9 mouse cellular contexts compared by ENCODE assay signal in the genomic region with DNA sequence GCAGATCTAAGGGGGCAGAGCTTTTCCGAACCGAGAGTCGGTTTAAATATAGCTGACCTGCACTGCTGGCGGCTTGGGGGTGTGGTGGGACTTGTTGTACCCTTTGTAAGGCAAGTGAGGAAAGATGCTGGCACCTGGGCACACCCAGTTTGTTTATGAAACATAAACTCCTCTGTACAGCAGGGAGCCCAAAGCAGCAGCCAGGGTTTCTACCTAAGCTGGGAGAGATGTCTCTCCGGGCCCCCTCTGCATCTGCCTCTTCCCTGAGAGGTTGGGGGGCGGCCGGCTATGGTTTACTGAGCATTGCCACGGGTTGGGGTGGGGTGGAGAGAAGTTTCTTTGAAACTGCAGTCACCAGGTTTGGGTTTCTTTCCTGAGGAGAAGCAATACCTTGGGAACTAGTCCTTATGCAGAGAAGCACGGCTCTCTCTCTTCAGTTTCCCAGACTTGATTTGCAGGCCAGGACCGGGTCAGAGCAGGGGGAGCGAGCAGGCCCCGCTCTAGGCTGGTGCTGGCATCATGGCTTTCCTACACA. TPM values are rescaled to one million over a fixed set of nuclear protein-coding genes. Genes with fewer than 3 reads are reported as not detected.
A peak's percentile ranks its signal among the peaks of the same experiment; 100 is the strongest.
DNase-seq lines count a peak whose midpoint lies in the region; ATAC-seq lines count a peak whose summit lies in the region.
"Had no signal": no experiment of that assay in that cellular context is flagged by ENCODE, and none has a peak within 500 bp of the region (broad histone marks: within the 10 kb centered on the region; RNA-seq: fewer than 3 reads in every experiment).

No protein-coding gene starts in this region.

- H3K4me3 ChIP-seq in lung, embryonic 15.5 days: peak overlapping the region; percentile 40
- no peak overlapping the region for H3K4me3 ChIP-seq in forebrain, embryonic 15.5 days
- H3K4me3 ChIP-seq in liver, embryonic 11.5 days (ENCODE audit: low read depth, low read length): no peak overlapping the region
- peak overlapping the region; percentile 47 for H3K4me3 ChIP-seq in stomach, embryonic 16.5 days (replicated peaks; ENCODE audit: low read length)

- no peak for DNase-seq in lung, postnatal 14 days
- DNase-seq in liver, embryonic 11.5 days (ENCODE audit: low spot score): no peak
- no peak for DNase-seq in cerebellum, postnatal 10 days
- no peak for DNase-seq in cerebellum, adult 11-12 months
- DNase-seq: cerebellum, adult 9-11 months; kidney, postnatal 36 days had no signal

- no peak for ATAC-seq in lung, embryonic 15.5 days (ENCODE audit: borderline replicate concordance, extremely low read depth, low FRiP score, low TSS enrichment)
- 0 out of 2 replicates have a peak, but pooled peaks have one; percentile 20 for ATAC-seq in forebrain, embryonic 15.5 days (replicated peaks)
- ATAC-seq in liver, embryonic 11.5 days (replicated peaks; ENCODE audit: low FRiP score): no peak
- ATAC-seq in stomach, embryonic 16.5 days (ENCODE audit: insufficient read depth, low FRiP score): no peak

- H3K27me3 ChIP-seq in lung, embryonic 15.5 days: no peaks in the 10 kb centered on the region
- no peaks in the 10 kb centered on the region for H3K27me3 ChIP-seq in forebrain, embryonic 15.5 days
- H3K27me3 ChIP-seq in liver, embryonic 11.5 days (replicated peaks; ENCODE audit: control insufficient read depth, insufficient read depth, low read length): no peaks in the 10 kb centered on the region
- H3K27me3 ChIP-seq in stomach, embryonic 16.5 days (ENCODE audit: control insufficient read depth, insufficient read depth, low read length): no peaks in the 10 kb centered on the region

- H3K36me3 ChIP-seq in lung, embryonic 15.5 days: no peaks in the 10 kb centered on the region
- peaks cover 5% of the 10 kb centered on the region; the same call in 1 of the 2 replicates for H3K36me3 ChIP-seq in forebrain, embryonic 15.5 days
- peaks cover 6% of the 10 kb centered on the region for H3K36me3 ChIP-seq in liver, embryonic 11.5 days (ENCODE audit: control insufficient read depth, insufficient read depth, low read length)
- H3K36me3 ChIP-seq in stomach, embryonic 16.5 days (ENCODE audit: control insufficient read depth, insufficient read depth, low read length): no peaks in the 10 kb centered on the region

- WGBS in lung, embryonic 15.5 days: 18% methylated on average over 12 of the region's 12 CpGs
- WGBS in forebrain, embryonic 15.5 days: 38% methylated on average over 12 of the region's 12 CpGs
- WGBS in liver, embryonic 11.5 days: 46% methylated on average over 12 of the region's 12 CpGs
- 25% methylated on average over 12 of the region's 12 CpGs for WGBS in stomach, embryonic 16.5 days

- peak overlapping the region; percentile 94 for H3K27ac ChIP-seq in lung, embryonic 15.5 days
- peak overlapping the region; percentile 33; the same call in 1 of the 2 replicates for H3K27ac ChIP-seq in forebrain, embryonic 15.5 days (replicated peaks)
- H3K27ac ChIP-seq in liver, embryonic 11.5 days (ENCODE audit: low read depth, low read length): peak overlapping the region; percentile 54
- H3K27ac ChIP-seq in stomach, embryonic 16.5 days (ENCODE audit: low read length): peak overlapping the region; percentile 89

- peak overlapping the region; percentile 65 for H3K4me2 ChIP-seq in lung, embryonic 15.5 days
- H3K4me2 ChIP-seq in forebrain, embryonic 15.5 days (replicated peaks): 0 out of 2 replicates have a peak overlapping the region, but pooled peaks have one; percentile 21
- peak overlapping the region; percentile 58 for H3K4me2 ChIP-seq in liver, embryonic 11.5 days
- peak overlapping the region; percentile 65 for H3K4me2 ChIP-seq in stomach, embryonic 16.5 days (ENCODE audit: low read depth, low read length)

- 0 out of 2 replicates have a peak overlapping the region, but pooled peaks have one; percentile 30 for H3K9ac ChIP-seq in lung, embryonic 15.5 days
- no peak overlapping the region for H3K9ac ChIP-seq in forebrain, embryonic 15.5 days (replicated peaks)
- no peak overlapping the region for H3K9ac ChIP-seq in liver, embryonic 11.5 days (ENCODE audit: low read depth, low read length)
- H3K9ac ChIP-seq in stomach, embryonic 16.5 days (ENCODE audit: low read length): peak overlapping the region; percentile 71

- H3K9me3 ChIP-seq in lung, embryonic 15.5 days: no peaks in the 10 kb centered on the region
- no peaks in the 10 kb centered on the region for H3K9me3 ChIP-seq in forebrain, embryonic 15.5 days
- H3K9me3 ChIP-seq in liver, embryonic 11.5 days (ENCODE audit: control insufficient read depth, low read length): no peaks in the 10 kb centered on the region
- no peaks in the 10 kb centered on the region for H3K9me3 ChIP-seq in stomach, embryonic 16.5 days (replicated peaks; ENCODE audit: control insufficient read depth, low read length)

- peaks cover 89% of the 10 kb centered on the region for H3K4me1 ChIP-seq in lung, embryonic 15.5 days
- peaks cover 48% of the 10 kb centered on the region for H3K4me1 ChIP-seq in forebrain, embryonic 15.5 days
- peaks cover 69% of the 10 kb centered on the region for H3K4me1 ChIP-seq in liver, embryonic 11.5 days (replicated peaks; ENCODE audit: control insufficient read depth, insufficient read depth, low read length)
- H3K4me1 ChIP-seq in stomach, embryonic 16.5 days (ENCODE audit: control insufficient read depth, insufficient read depth, low read length): peaks cover 64% of the 10 kb centered on the region

RNA-seq across cellular contexts. Expression of gene Wbp1l, which starts 23.8 kb away (rescaled TPM):
- 44.0 and 48.0 TPM in 2 replicates for polyA plus RNA-seq in lung, embryonic 15.5 days (2015; fragmentation: Nextera tagmentation; extraction: Ambion mirVana)
- polyA plus RNA-seq in forebrain, embryonic 15.5 days (2015; fragmentation: Nextera tagmentation; extraction: Ambion mirVana): 39.7 and 41.7 TPM in 2 replicates
- 36.6 and 40.7 TPM in 2 replicates for polyA plus RNA-seq in liver, embryonic 11.5 days (2014; fragmentation: Nextera tagmentation; extraction: Ambion mirVana)
- 37.1 and 38.0 TPM in 2 replicates for polyA plus RNA-seq in stomach, embryonic 16.5 days (2015; fragmentation: Nextera tagmentation; extraction: Ambion mirVana)

RNA-seq across cellular contexts. Expression of gene Sfxn2, which starts 49.6 kb away (rescaled TPM):
- polyA plus RNA-seq in lung, embryonic 15.5 days (2015; fragmentation: Nextera tagmentation; extraction: Ambion mirVana): 27.9 and 28.3 TPM in 2 replicates
- 12.6 and 13.7 TPM in 2 replicates for polyA plus RNA-seq in forebrain, embryonic 15.5 days (2015; fragmentation: Nextera tagmentation; extraction: Ambion mirVana)
- 24.7 and 26.2 TPM in 2 replicates for polyA plus RNA-seq in liver, embryonic 11.5 days (2014; fragmentation: Nextera tagmentation; extraction: Ambion mirVana)
- 16.6 and 19.3 TPM in 2 replicates for polyA plus RNA-seq in stomach, embryonic 16.5 days (2015; fragmentation: Nextera tagmentation; extraction: Ambion mirVana)

RNA-seq across cellular contexts. Expression of gene Arl3, which starts 49.7 kb away (rescaled TPM):
- polyA plus RNA-seq in lung, embryonic 15.5 days (2015; fragmentation: Nextera tagmentation; extraction: Ambion mirVana): 115 and 119 TPM in 2 replicates
- 238 and 241 TPM in 2 replicates for polyA plus RNA-seq in forebrain, embryonic 15.5 days (2015; fragmentation: Nextera tagmentation; extraction: Ambion mirVana)
- 42.6 and 50.5 TPM in 2 replicates for polyA plus RNA-seq in liver, embryonic 11.5 days (2014; fragmentation: Nextera tagmentation; extraction: Ambion mirVana)
- polyA plus RNA-seq in stomach, embryonic 16.5 days (2015; fragmentation: Nextera tagmentation; extraction: Ambion mirVana): 98.1 and 105 TPM in 2 replicates

RNA-seq across cellular contexts. Expression of gene Cyp17a1, which starts 50.2 kb away (rescaled TPM):
- 0.10 TPM in 1 of 2 replicates, not detected in the other for polyA plus RNA-seq in lung, embryonic 15.5 days (2015; fragmentation: Nextera tagmentation; extraction: Ambion mirVana)
- not detected in 2 replicates for polyA plus RNA-seq in forebrain, embryonic 15.5 days (2015; fragmentation: Nextera tagmentation; extraction: Ambion mirVana)
- polyA plus RNA-seq in liver, embryonic 11.5 days (2014; fragmentation: Nextera tagmentation; extraction: Ambion mirVana): 0.27 and 0.30 TPM in 2 replicates
- 0.09 TPM in 1 of 2 replicates, not detected in the other for polyA plus RNA-seq in stomach, embryonic 16.5 days (2015; fragmentation: Nextera tagmentation; extraction: Ambion mirVana)

Comparison
In these comparisons a context has a peak if more than half of its experiments do, and no peak if none do; other contexts are left out.
1. H3K27ac ChIP-seq: peak in every context shown above with its lines; median percentile 94 in lung, embryonic 15.5 days; 89 in stomach, embryonic 16.5 days; 54 in liver, embryonic 11.5 days; 33 in forebrain, embryonic 15.5 days.
2. H3K4me3 ChIP-seq: peak in lung, embryonic 15.5 days (single experiment) and stomach, embryonic 16.5 days (single experiment); none in forebrain, embryonic 15.5 days (single experiment) and liver, embryonic 11.5 days (single experiment).
3. H3K9ac ChIP-seq: peak in lung, embryonic 15.5 days (single experiment) and stomach, embryonic 16.5 days (single experiment); none in forebrain, embryonic 15.5 days (single experiment) and liver, embryonic 11.5 days (single experiment).
4. Peak in every context shown above with its lines, with median percentiles within 50 percentile points of each other: H3K4me2 ChIP-seq.